Mouse (Mus musculus) stomach, postnatal 0 days (tissue): ENCODE results near the gene Arhgap17. TPM values are rescaled to one million over a fixed set of nuclear protein-coding genes. Genes with fewer than 3 reads are reported as not detected.

Experiments used
- ATAC-seq: fragments of 200-750 bp; cut with Nextera tagmentation; 2 replicates; pipeline ENCODE4 v1.8.0; 2017; ENCODE audit not compliant: low FRiP score, low TSS enrichment
- DNase-seq: peaks from one replicate; pipeline ENCODE4 v3.0.0-alpha.2; 2016; ENCODE audit warnings: low spot score
- H3K27ac ChIP-seq: fragments of 300-500 bp; sonication (generic); replicated peaks from 2 replicates; pipeline ENCODE4 v1.5.1; 2014; ENCODE audit warnings: mild to moderate bottlenecking, control low read depth
- H3K27me3 ChIP-seq: fragments of 300-500 bp; sonication (generic); 2 replicates; pipeline ENCODE4 v1.6.1; 2014; ENCODE audit warnings: low read length; ENCODE audit not compliant: control insufficient read depth, insufficient read depth
- H3K36me3 ChIP-seq: fragments of 300-500 bp; sonication (generic); 2 replicates; pipeline ENCODE4 v1.6.1; 2014; ENCODE audit warnings: low read length, mixed read lengths; ENCODE audit not compliant: control insufficient read depth, insufficient read depth
- H3K4me1 ChIP-seq: fragments of 300-500 bp; sonication (generic); replicated peaks from 2 replicates; pipeline ENCODE4 v1.6.1; 2014; ENCODE audit warnings: antibody characterized with exemption; ENCODE audit not compliant: control insufficient read depth, insufficient read depth
- H3K4me2 ChIP-seq: fragments of 300-500 bp; sonication (generic); replicated peaks from 2 replicates; pipeline ENCODE4 v1.6.1; 2014; ENCODE audit warnings: low read depth, mild to moderate bottlenecking, control low read depth, moderate library complexity
- H3K4me3 ChIP-seq: fragments of 300-500 bp; sonication (generic); 2 replicates; pipeline ENCODE4 v1.5.1; 2014; ENCODE audit warnings: low read depth, low read length, control low read depth
- H3K9ac ChIP-seq: fragments of 300-500 bp; sonication (generic); 2 replicates; pipeline ENCODE4 v1.6.1; 2014; ENCODE audit warnings: mild to moderate bottlenecking, low read length, control low read depth, mixed read lengths
- H3K9me3 ChIP-seq: fragments of 300-500 bp; sonication (generic); 2 replicates; pipeline ENCODE4 v1.6.1; 2016; ENCODE audit warnings: low read length; ENCODE audit not compliant: control insufficient read depth
- CTCF ChIP-seq: IDR thresholded peaks from 2 replicates; pipeline ENCODE4 v1.5.1; 2016; ENCODE audit warnings: antibody characterized with exemption, low read depth, mild to moderate bottlenecking, moderate library complexity
- EP300 ChIP-seq: optimal IDR thresholded peaks from 2 replicates; pipeline ENCODE3; 2016; ENCODE audit warnings: antibody characterized with exemption
- WGBS: fragments of 180-500 bp; shearing (Covaris S2); extraction: QIAGEN DNeasy Blood & Tissue Kit; methylation state at CpG from one replicate; pipeline ENCODE4 v1.1.7; 2014; 5-methylcytosine and 5-hydroxymethylcytosine counted together
- polyA plus RNA-seq: library from polyadenylated mRNA; unstranded; fragments of >200 nt; fragmentation: Nextera tagmentation; extraction: Ambion mirVana; gene quantifications from 2 replicates; pipeline ENCODE4 v1.2.1, GENCODE M21; 2015

Arhgap17 gene
- polyA plus RNA-seq, 1 experiment from 2014 or later, result 8.0 TPM

DNA sequence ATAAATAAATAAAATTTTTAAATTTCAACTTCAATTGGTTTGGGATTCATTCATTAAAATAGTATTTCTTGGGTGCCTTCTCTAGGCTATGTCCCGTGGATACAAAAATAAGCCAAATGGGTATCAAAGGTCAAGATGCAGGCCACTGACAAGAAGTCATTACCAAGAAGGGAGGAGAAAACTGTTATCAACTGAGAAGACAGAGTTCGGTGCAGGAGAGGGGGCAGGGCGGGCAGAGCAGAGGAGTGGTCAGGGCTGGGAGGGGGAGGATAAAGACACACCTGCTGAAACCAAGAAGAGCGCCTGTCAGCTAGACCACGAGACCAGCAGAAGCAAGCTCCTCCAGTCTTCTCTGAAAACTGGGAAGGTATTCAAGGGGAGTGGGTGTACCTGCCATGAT lies 15.8 kb downstream of the Arhgap17 start:
- H3K27ac ChIP-seq, result no peak overlapping the region
- no peak overlapping the region for H3K4me3 ChIP-seq
- H3K9me3 ChIP-seq, result no peaks in the 10 kb centered on the region
- 69% methylated on average over 5 of the region's 5 CpGs for WGBS
- no peaks in the 10 kb centered on the region for H3K36me3 ChIP-seq
- H3K4me1 ChIP-seq, result no peaks in the 10 kb centered on the region
- no peak for DNase-seq
- H3K27me3 ChIP-seq, result no peaks in the 10 kb centered on the region
- no peak for TF ChIP-seq EP300
- no peak for TF ChIP-seq CTCF
- no peak overlapping the region for H3K9ac ChIP-seq
- no peak overlapping the region for H3K4me2 ChIP-seq
- no peak for ATAC-seq

- TF ChIP-seq EP300, result no peak
- 94% methylated on average over 4 of the region's 4 CpGs for WGBS
- Histone ChIP-seq H3K4me2 (no peak overlapping the region), H3K27me3 (no peaks in the 10 kb centered on the region), H3K9ac (no peak overlapping the region), H3K9me3 (no peaks in the 10 kb centered on the region), H3K4me1 (no peaks in the 10 kb centered on the region), H3K36me3 (no peaks in the 10 kb centered on the region), H3K27ac (no peak overlapping the region), H3K4me3 (no peak overlapping the region)
- DNase-seq (no peak), ATAC-seq (no peak)
Observed at GRCm38 (mm10) chr7:123353081-123353480, 16.6 kb downstream of the Arhgap17 start.

- Histone ChIP-seq H3K4me3 (no peak overlapping the region), H3K4me2 (no peak overlapping the region), H3K36me3 (no peaks in the 10 kb centered on the region), H3K4me1 (0 out of 2 replicates have a peak, but pooled peaks cover under 1% of the 10 kb centered on the region), H3K27me3 (no peaks in the 10 kb centered on the region), H3K9me3 (no peaks in the 10 kb centered on the region), H3K27ac (no peak overlapping the region), H3K9ac (no peak overlapping the region)
- DNase-seq, result no peak
- WGBS, result 45% methylated on average over 2 of the region's 2 CpGs
- no peak for ATAC-seq
- TF ChIP-seq CTCF (no peak), EP300 (no peak)
Observed at GRCm38 (mm10) chr7:123350243-123350642, 19.5 kb downstream of the Arhgap17 start.

- Histone ChIP-seq H3K4me1 (0 out of 2 replicates have a peak, but pooled peaks cover 2% of the 10 kb centered on the region), H3K4me2 (no peak overlapping the region), H3K36me3 (no peaks in the 10 kb centered on the region), H3K27ac (no peak overlapping the region), H3K9me3 (no peaks in the 10 kb centered on the region), H3K27me3 (no peaks in the 10 kb centered on the region), H3K4me3 (no peak overlapping the region), H3K9ac (no peak overlapping the region)
- DNase-seq (no peak), ATAC-seq (no peak)
- no peak for TF ChIP-seq CTCF
- no peak for TF ChIP-seq EP300
- 50% methylated on average over 11 of the region's 11 CpGs for WGBS
Observed at GRCm38 (mm10) chr7:123349813-123350212, 19.9 kb downstream of the Arhgap17 start.

DNA sequence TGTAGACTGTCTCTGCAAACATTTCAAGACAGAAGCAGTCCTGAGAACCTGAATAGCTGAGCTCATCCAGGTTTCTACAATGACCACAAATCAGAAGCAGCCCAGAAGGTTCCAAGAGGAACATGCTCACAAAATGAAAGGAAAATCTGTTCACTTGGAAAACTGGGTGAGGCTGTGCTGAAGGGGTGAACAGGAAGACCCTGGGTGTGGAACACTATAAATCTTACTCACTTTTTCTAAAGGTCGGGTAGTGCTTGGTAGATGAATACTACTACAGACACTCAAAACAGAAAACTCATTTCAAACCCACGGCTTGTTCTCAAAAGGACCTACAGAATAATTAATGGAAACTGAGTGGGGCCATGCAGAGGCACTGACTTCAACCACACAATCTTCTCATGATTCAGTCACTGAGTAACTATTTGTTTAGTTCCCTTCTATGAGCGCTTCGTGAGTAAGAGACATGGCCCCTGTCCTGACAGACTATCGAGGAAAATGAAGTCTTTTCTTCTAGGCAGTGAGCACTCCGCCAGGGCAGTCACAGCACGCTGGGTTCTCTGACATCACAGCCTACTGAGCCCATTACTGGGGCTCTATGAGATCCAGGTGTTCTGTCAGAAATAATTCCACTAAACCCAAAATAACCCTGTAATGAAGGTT lies 23.0 kb downstream of the Arhgap17 start:
- Histone ChIP-seq H3K4me1 (0 out of 2 replicates have a peak, but pooled peaks cover 2% of the 10 kb centered on the region), H3K27ac (peak overlapping the region; percentile 30; the same call in 1 of the 2 replicates), H3K4me2 (no peak overlapping the region), H3K9me3 (no peaks in the 10 kb centered on the region), H3K36me3 (no peaks in the 10 kb centered on the region), H3K27me3 (no peaks in the 10 kb centered on the region), H3K9ac (no peak overlapping the region), H3K4me3 (no peak overlapping the region)
- TF ChIP-seq EP300 (no peak), CTCF (no peak)
- peak; percentile 70 for ATAC-seq
- 46% methylated on average over 7 of the region's 7 CpGs for WGBS
- no peak for DNase-seq

GRCm38 (mm10) chr7:123345041-123345544 lies 24.6 kb downstream of the Arhgap17 start:
- no peak for DNase-seq
- TF ChIP-seq CTCF, result no peak
- TF ChIP-seq EP300, result no peak
- WGBS, result 64% methylated on average over 3 of the region's 3 CpGs
- Histone ChIP-seq H3K4me3 (no peak overlapping the region), H3K9ac (no peak overlapping the region), H3K4me2 (no peak overlapping the region), H3K27me3 (no peaks in the 10 kb centered on the region), H3K9me3 (no peaks in the 10 kb centered on the region), H3K36me3 (no peaks in the 10 kb centered on the region), H3K4me1 (0 out of 2 replicates have a peak, but pooled peaks cover 2% of the 10 kb centered on the region), H3K27ac (no peak overlapping the region)
- no peak for ATAC-seq
